Mouse (Mus musculus): ENCODE results near the gene Rbp2. TPM values are rescaled to one million over a fixed set of nuclear protein-coding genes. Genes with fewer than 3 reads are reported as not detected.

Gene Rbp2
- polyA plus RNA-seq, 1 experiment from 2014 or later, result 197 TPM

DNA sequence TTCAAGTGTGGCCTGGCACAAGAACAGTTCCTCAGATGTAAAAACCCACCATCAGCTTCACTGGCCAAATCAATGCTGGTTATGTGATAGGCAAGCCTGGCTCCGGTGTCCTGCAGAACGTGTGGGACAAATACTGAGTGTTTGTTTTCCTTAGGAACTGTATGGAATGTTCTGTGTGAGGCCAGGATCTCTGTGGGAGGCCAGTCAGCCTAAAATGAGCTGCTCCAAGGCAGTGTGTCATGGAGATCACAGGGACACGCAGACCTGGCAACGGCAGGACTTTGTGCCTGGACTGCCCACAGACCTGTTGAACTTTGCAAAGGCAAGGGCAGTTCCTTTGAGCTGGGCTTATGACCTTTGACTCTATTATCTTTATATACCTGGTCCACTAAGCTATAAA is 4.2 kb downstream of the Rbp2 start:
- H3K9ac ChIP-seq (ENCODE audit: low read length), result no peak overlapping the region
- TF ChIP-seq EP300 (optimal IDR thresholded peaks at IDR 0.05) (no peak), CTCF (IDR thresholded peaks at IDR 0.05; ENCODE audit: low read depth) (no peak)
- H3K4me2 ChIP-seq (replicated peaks; ENCODE audit: low read depth), result no peak overlapping the region
- DNase-seq (ENCODE audit: low spot score) (peak; percentile 47), ATAC-seq (ENCODE audit: low FRiP score, low TSS enrichment) (peak; percentile 61)
- WGBS, result 34% methylated on average over 4 of the region's 4 CpGs
- peak overlapping the region; percentile 61 for H3K27ac ChIP-seq (replicated peaks)
- H3K27me3 ChIP-seq (ENCODE audit: control insufficient read depth, insufficient read depth, low read length), result no peaks in the 10 kb centered on the region
- H3K4me1 ChIP-seq (replicated peaks; ENCODE audit: control insufficient read depth, insufficient read depth), result no peaks in the 10 kb centered on the region
- H3K4me3 ChIP-seq (ENCODE audit: low read depth, low read length), result no peak overlapping the region
- H3K9me3 ChIP-seq (ENCODE audit: control insufficient read depth, low read length), result no peaks in the 10 kb centered on the region
- no peaks in the 10 kb centered on the region for H3K36me3 ChIP-seq (ENCODE audit: control insufficient read depth, insufficient read depth, low read length)

DNA sequence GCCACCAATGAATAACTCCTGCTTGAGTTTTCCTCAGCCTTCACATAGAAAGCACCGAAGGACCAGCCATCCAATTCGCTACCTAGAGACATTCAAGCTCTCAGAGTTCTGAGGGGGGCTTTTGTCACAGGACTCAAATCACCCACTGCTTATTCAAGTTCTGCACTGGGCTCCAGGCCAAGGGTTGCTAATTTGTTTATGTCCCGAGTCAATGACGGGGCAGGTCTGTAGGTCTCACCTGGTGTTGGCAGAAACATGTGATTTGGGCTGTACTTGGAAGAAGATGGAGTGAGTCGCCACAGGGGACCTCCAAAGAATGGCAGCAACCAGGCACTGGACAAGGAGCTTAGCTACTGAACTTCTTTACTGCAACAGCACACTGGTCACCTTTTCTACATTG is 5.2 kb downstream of the Rbp2 start:
- no peak for TF ChIP-seq EP300 (optimal IDR thresholded peaks at IDR 0.05)
- ATAC-seq (ENCODE audit: low FRiP score, low TSS enrichment) (no peak), DNase-seq (ENCODE audit: low spot score) (no peak)
- Histone ChIP-seq H3K9ac (ENCODE audit: low read length) (no peak overlapping the region), H3K4me1 (replicated peaks; ENCODE audit: control insufficient read depth, insufficient read depth) (no peaks in the 10 kb centered on the region), H3K9me3 (ENCODE audit: control insufficient read depth, low read length) (no peaks in the 10 kb centered on the region), H3K27me3 (ENCODE audit: control insufficient read depth, insufficient read depth, low read length) (no peaks in the 10 kb centered on the region), H3K4me2 (replicated peaks; ENCODE audit: low read depth) (no peak overlapping the region), H3K4me3 (ENCODE audit: low read depth, low read length) (no peak overlapping the region), H3K36me3 (ENCODE audit: control insufficient read depth, insufficient read depth, low read length) (no peaks in the 10 kb centered on the region), H3K27ac (replicated peaks) (peak overlapping the region; percentile 45)
- WGBS, result 62% methylated on average over 5 of the region's 5 CpGs

DNA sequence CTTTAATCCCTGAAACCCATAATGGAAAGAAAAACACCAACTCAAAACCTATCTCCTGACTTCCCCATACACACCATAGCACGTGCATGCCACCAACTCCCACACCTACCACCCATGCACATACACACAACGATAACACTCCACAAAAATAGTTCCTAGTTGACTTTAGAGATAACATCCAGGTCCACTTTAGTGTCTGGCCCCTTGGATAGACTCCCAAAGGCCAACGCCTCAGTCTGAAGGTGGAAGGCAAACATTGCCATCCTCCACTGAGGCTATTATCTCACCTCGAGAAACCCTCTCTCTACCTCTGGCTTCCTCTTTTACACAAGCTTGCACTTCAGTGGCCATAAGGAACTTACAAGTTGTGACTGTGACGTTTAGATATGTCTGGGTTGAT is 6.3 kb downstream of the Rbp2 start:
- Histone ChIP-seq H3K4me1 (replicated peaks; ENCODE audit: control insufficient read depth, insufficient read depth) (no peaks in the 10 kb centered on the region), H3K4me2 (replicated peaks; ENCODE audit: low read depth) (no peak overlapping the region), H3K27me3 (ENCODE audit: control insufficient read depth, insufficient read depth, low read length) (no peaks in the 10 kb centered on the region), H3K9me3 (ENCODE audit: control insufficient read depth, low read length) (no peaks in the 10 kb centered on the region), H3K9ac (ENCODE audit: low read length) (no peak overlapping the region), H3K27ac (replicated peaks) (peak overlapping the region; percentile 78), H3K36me3 (ENCODE audit: control insufficient read depth, insufficient read depth, low read length) (no peaks in the 10 kb centered on the region), H3K4me3 (ENCODE audit: low read depth, low read length) (no peak overlapping the region)
- 60% methylated on average over 5 of the region's 5 CpGs for whole genome bisulfite sequencing
- ATAC-seq (ENCODE audit: low FRiP score, low TSS enrichment) (peak; percentile 31), DNase-seq (ENCODE audit: low spot score) (peak; percentile 32)
- TF ChIP-seq EP300 (optimal IDR thresholded peaks at IDR 0.05) (no peak), CTCF (IDR thresholded peaks at IDR 0.05; ENCODE audit: low read depth) (no peak)

DNA sequence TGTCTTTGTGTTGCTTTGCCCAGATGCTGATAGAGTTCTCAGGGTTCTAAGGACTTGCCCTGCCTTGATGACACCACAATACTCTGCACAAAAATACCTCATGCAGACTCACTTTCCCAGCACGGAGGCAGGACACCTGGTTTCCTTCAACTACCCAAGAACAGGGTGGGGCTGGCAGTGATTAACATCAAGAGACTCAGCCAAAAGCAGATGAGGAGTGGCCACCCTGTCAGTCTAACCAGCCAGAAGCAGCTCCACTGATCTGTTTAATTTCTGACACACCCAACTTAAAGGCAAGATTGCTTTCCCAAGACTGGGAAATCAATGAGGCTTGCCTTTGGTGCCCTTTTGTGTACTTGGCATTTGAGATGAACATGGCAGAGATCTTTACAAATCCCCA is 6.9 kb downstream of the Rbp2 start:
- DNase-seq (ENCODE audit: low spot score), result no peak
- H3K4me3 ChIP-seq (ENCODE audit: low read depth, low read length), result no peak overlapping the region

DNA sequence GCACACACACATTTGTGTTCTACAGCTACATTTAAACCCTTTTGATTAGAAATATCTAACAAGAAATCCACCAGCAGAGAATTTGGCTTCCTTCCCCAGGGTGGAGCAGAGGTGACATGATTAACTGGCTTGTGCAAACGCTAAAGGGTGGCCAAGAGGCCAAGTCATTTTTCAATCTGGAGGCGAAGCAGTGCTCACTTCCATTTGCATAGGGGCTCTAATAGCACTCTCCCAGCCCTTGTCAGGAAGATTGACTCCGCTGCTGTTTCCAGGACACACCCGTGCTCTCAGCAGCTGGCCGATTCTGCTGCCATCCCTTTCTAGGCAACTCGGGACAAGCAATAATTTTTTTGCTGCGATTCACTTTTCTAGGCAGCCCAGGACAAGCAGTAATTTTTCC is 11.2 kb downstream of the Rbp2 start:
- Histone ChIP-seq H3K9ac (ENCODE audit: low read length) (no peak overlapping the region), H3K4me2 (replicated peaks; ENCODE audit: low read depth) (peak overlapping the region; percentile 39), H3K9me3 (ENCODE audit: control insufficient read depth, low read length) (no peaks in the 10 kb centered on the region), H3K27me3 (ENCODE audit: control insufficient read depth, insufficient read depth, low read length) (no peaks in the 10 kb centered on the region), H3K4me3 (ENCODE audit: low read depth, low read length) (no peak overlapping the region), H3K27ac (replicated peaks) (peak overlapping the region; percentile 79), H3K36me3 (ENCODE audit: control insufficient read depth, insufficient read depth, low read length) (no peaks in the 10 kb centered on the region), H3K4me1 (replicated peaks; ENCODE audit: control insufficient read depth, insufficient read depth) (peaks cover 10% of the 10 kb centered on the region; the same call in 1 of the 2 replicates)
- TF ChIP-seq EP300 (optimal IDR thresholded peaks at IDR 0.05) (no peak), CTCF (IDR thresholded peaks at IDR 0.05; ENCODE audit: low read depth) (no peak)
- peak; percentile 75 for ATAC-seq (ENCODE audit: low FRiP score, low TSS enrichment)
- DNase-seq (ENCODE audit: low spot score), result peak; percentile 64
- WGBS, result under 1% methylated on average over 7 of the region's 7 CpGs

More for the DNA sequence above, 6.9 kb downstream of the Rbp2 start:
- peak overlapping the region; percentile 78 for H3K27ac ChIP-seq (replicated peaks)
- 0 out of 2 replicates have a peak, but pooled peaks cover 3% of the 10 kb centered on the region for H3K4me1 ChIP-seq (replicated peaks; ENCODE audit: control insufficient read depth, insufficient read depth)
- H3K4me2 ChIP-seq (replicated peaks; ENCODE audit: low read depth), result no peak overlapping the region; the same call in 1 of the 2 replicates
- 9% methylated on average over 1 of the region's 1 CpGs for WGBS
- H3K36me3 ChIP-seq (ENCODE audit: control insufficient read depth, insufficient read depth, low read length), result no peaks in the 10 kb centered on the region
- ATAC-seq (ENCODE audit: low FRiP score, low TSS enrichment), result peak; percentile 10; the same call in 1 of the 2 replicates
- no peaks in the 10 kb centered on the region for H3K9me3 ChIP-seq (ENCODE audit: control insufficient read depth, low read length)
- H3K9ac ChIP-seq (ENCODE audit: low read length), result no peak overlapping the region
- H3K27me3 ChIP-seq (ENCODE audit: control insufficient read depth, insufficient read depth, low read length), result no peaks in the 10 kb centered on the region
- TF ChIP-seq EP300 (optimal IDR thresholded peaks at IDR 0.05) (no peak), CTCF (IDR thresholded peaks at IDR 0.05; ENCODE audit: low read depth) (no peak)

DNA sequence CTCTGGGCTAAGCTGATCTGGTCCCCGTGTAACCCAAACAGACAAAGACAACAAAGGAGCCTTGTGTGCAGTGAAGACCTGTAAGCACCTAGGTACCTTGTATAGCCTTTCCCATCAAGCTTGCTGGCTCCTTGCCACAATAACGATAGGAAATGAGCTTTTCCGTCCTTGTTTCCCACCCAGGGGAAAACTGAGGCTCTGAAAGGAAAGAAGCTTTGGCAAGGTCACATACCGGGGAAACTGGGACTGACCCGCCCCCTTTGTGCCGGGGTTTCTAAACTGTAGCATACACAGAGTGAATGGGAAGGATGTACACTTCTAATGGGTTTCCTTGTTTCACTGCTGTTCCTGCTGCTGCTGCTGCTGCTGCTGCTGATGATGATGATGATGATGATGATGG is 12.1 kb downstream of the Rbp2 start:
- 16% methylated on average over 6 of the region's 6 CpGs for WGBS
- Histone ChIP-seq H3K27me3 (ENCODE audit: control insufficient read depth, insufficient read depth, low read length) (no peaks in the 10 kb centered on the region), H3K27ac (replicated peaks) (peak overlapping the region; percentile 79), H3K9me3 (ENCODE audit: control insufficient read depth, low read length) (no peaks in the 10 kb centered on the region), H3K9ac (ENCODE audit: low read length) (no peak overlapping the region), H3K4me2 (replicated peaks; ENCODE audit: low read depth) (peak overlapping the region; percentile 39; the same call in 1 of the 2 replicates), H3K4me1 (replicated peaks; ENCODE audit: control insufficient read depth, insufficient read depth) (peaks cover 10% of the 10 kb centered on the region; the same call in 1 of the 2 replicates), H3K4me3 (ENCODE audit: low read depth, low read length) (no peak overlapping the region), H3K36me3 (ENCODE audit: control insufficient read depth, insufficient read depth, low read length) (no peaks in the 10 kb centered on the region)
- no peak for DNase-seq (ENCODE audit: low spot score)
- 0 out of 2 replicates have a peak, but pooled peaks have one; percentile 6 for ATAC-seq (ENCODE audit: low FRiP score, low TSS enrichment)
- TF ChIP-seq CTCF (IDR thresholded peaks at IDR 0.05; ENCODE audit: low read depth) (no peak), EP300 (optimal IDR thresholded peaks at IDR 0.05) (no peak)
